Mouse (Mus musculus): Measurements from ENCODE around the gene Gltp. TPM values are rescaled to one million over a fixed set of nuclear protein-coding genes. Genes with fewer than 3 reads are reported as not detected.
A peak's percentile ranks its signal among the peaks of the same experiment; 100 is the strongest.

Gltp gene
- polyA plus RNA-seq, 1 experiment from 2014 or later, result 23.8 TPM

DNA sequence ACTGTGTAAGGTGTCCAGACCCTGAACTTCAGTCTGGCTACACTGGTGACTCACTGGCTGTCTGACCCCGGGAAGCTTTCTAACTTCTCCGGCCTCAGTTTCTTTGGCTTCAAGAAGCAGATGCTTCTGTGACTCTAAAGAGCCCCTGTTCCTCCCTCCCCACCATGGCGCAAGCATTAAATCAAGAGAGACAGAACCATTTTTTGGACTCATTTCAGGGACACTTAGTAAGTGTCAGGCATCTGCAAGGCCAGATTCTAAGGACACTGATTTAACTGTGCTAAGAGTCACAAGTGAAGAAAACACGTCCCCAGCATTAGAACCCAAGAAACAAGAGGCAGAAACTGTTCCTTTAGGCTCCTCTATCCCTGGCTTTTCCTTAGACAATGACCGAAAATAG lies 4.8 kb downstream of the Gltp start:
- no peak for TF ChIP-seq EP300 (IDR thresholded peaks at IDR 0.05; ENCODE audit: low read depth)
- TF ChIP-seq CTCF (IDR thresholded peaks at IDR 0.05; ENCODE audit: low read depth), result no peak
- Histone ChIP-seq H3K9me3 (ENCODE audit: low read length) (no peaks in the 10 kb centered on the region), H3K27me3 (ENCODE audit: insufficient read depth, low read length) (no peaks in the 10 kb centered on the region), H3K4me2 (ENCODE audit: low read depth, low read length) (no peak overlapping the region), H3K9ac (replicated peaks) (no peak overlapping the region), H3K27ac (ENCODE audit: low read depth) (no peak overlapping the region), H3K36me3 (replicated peaks; ENCODE audit: insufficient read depth, low read length) (no peaks in the 10 kb centered on the region), H3K4me3 (ENCODE audit: low read depth, low read length) (no peak overlapping the region), H3K4me1 (ENCODE audit: insufficient read depth) (peaks cover 17% of the 10 kb centered on the region; the same call in 1 of the 2 replicates)
- ATAC-seq, result no peak
- WGBS (ENCODE audit: insufficient replicate concordance), result 84% methylated on average over 5 of the region's 5 CpGs
- DNase-seq, result no peak

DNA sequence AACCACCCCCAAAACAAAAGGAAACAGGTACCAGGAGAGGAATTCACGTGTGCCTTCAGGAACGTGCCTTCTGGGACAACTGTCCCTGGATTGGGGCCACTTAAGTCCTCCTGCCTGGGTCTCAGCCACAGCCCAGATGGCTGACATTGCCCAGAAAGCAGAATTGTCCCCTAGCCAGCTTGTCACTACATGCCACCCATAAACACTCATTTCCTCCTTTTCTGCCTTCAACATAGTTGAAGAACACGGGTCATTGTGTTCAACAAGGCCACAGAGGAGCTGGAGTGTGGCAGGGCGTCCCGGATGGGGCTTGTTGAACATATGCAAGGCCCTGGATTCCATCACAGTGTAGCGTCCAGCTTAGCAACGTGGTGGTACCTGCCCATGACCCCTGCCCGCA lies 9.1 kb downstream of the Gltp start:
- 0 out of 2 replicates have a peak overlapping the region, but pooled peaks have one; percentile 18 for H3K27ac ChIP-seq (ENCODE audit: low read depth)

DNA sequence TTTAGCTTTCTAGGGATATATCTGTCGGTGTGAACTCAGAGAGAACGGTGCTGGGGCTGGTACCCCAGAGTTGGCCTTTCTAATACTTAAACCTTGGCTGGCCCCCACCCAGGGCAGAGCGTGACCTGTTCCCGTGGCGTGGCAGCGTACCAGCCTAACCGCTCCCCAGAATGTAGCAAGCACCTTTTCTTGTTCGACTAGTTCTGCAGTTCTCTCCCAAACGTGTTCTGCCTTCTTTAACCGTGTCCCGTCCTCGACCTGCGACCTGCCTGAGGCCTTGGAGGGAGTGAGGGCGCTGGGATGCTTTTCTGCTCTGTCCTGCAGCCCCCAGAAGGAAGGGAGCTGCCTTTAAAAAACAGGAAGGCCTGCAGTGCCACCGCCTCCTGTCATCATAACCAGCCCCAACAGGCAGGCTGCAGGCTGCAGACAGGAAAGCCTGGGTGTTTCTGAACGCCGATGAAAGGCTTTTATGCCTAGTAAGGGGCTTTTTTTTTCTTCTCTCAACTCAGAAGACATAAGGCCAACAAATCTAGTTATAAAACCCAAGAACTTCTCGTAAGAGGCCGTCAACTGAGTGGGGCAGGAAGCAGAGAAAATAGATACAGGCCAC lies 10.0 kb downstream of the Gltp start:
- WGBS (ENCODE audit: insufficient replicate concordance), result 45% methylated on average over 19 of the region's 19 CpGs
- no peak overlapping the region for H3K4me3 ChIP-seq (ENCODE audit: low read depth, low read length)
- H3K4me1 ChIP-seq (ENCODE audit: insufficient read depth), result 0 out of 2 replicates have a peak, but pooled peaks cover 4% of the 10 kb centered on the region
- H3K4me2 ChIP-seq (ENCODE audit: low read depth, low read length), result no peak overlapping the region
- TF ChIP-seq EP300 (IDR thresholded peaks at IDR 0.05; ENCODE audit: low read depth) (no peak), CTCF (IDR thresholded peaks at IDR 0.05; ENCODE audit: low read depth) (no peak)
- H3K36me3 ChIP-seq (replicated peaks; ENCODE audit: insufficient read depth, low read length), result peaks cover 5% of the 10 kb centered on the region
- no peaks in the 10 kb centered on the region for H3K9me3 ChIP-seq (ENCODE audit: low read length)
- no peak for ATAC-seq
- no peak overlapping the region for H3K9ac ChIP-seq (replicated peaks)
- no peaks in the 10 kb centered on the region for H3K27me3 ChIP-seq (ENCODE audit: insufficient read depth, low read length)
- H3K27ac ChIP-seq (ENCODE audit: low read depth), result 0 out of 2 replicates have a peak overlapping the region, but pooled peaks have one; percentile 18
- DNase-seq, result no peak

More for the DNA sequence above, 9.1 kb downstream of the Gltp start:
- no peaks in the 10 kb centered on the region for H3K36me3 ChIP-seq (replicated peaks; ENCODE audit: insufficient read depth, low read length)
- no peak for TF ChIP-seq EP300 (IDR thresholded peaks at IDR 0.05; ENCODE audit: low read depth)
- TF ChIP-seq CTCF (IDR thresholded peaks at IDR 0.05; ENCODE audit: low read depth), result no peak
- no peak overlapping the region for H3K4me2 ChIP-seq (ENCODE audit: low read depth, low read length)
- ATAC-seq, result no peak
- no peaks in the 10 kb centered on the region for H3K9me3 ChIP-seq (ENCODE audit: low read length)
- H3K4me3 ChIP-seq (ENCODE audit: low read depth, low read length), result no peak overlapping the region
- H3K27me3 ChIP-seq (ENCODE audit: insufficient read depth, low read length), result no peaks in the 10 kb centered on the region
- no peak for DNase-seq
- WGBS (ENCODE audit: insufficient replicate concordance), result 51% methylated on average over 8 of the region's 8 CpGs
- no peak overlapping the region for H3K9ac ChIP-seq (replicated peaks)
- H3K4me1 ChIP-seq (ENCODE audit: insufficient read depth), result 0 out of 2 replicates have a peak, but pooled peaks cover 4% of the 10 kb centered on the region

DNA sequence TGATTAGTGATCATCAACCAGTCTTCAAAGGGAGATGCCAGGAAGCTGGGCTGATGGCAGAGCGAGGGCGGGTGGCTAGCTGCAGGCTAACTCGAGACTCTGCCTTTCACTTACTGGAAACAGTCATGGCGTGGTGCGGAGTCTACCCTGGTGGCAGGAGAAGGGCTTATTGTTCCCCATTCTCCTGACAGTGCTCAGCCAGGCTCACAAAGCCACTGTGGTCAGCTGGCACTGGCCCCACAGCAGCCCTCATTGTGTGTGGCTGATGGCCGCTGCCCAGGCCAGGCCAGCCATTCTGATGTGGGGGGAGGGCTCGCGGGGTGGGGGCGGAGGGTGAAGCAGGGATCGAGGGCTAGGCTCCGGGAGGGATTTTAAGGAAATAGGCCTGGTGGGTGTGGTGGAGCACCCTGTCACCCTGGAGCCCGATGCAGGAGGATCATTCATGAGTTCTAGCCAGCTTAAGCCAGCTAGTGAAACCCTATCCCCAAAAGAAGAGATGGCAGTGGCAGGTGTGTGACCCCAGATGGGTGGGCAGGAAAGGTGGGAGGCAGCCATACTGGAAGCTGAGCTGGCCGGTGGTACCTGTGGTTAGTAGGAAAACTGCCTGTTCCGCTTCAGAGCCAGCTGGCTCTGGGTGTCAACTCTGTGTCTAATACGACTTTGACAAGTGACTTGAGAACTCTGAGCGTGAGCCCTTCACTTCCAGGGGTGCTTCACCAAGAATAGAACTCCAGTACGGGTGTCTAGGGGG lies 10.8 kb downstream of the Gltp start:
- H3K27ac ChIP-seq (ENCODE audit: low read depth), result no peak overlapping the region
- ATAC-seq (no peak), DNase-seq (no peak)
- no peak overlapping the region for H3K4me2 ChIP-seq (ENCODE audit: low read depth, low read length)
- WGBS (ENCODE audit: insufficient replicate concordance), result 61% methylated on average over 17 of the region's 17 CpGs
- H3K9me3 ChIP-seq (ENCODE audit: low read length), result no peaks in the 10 kb centered on the region
- H3K36me3 ChIP-seq (replicated peaks; ENCODE audit: insufficient read depth, low read length), result peaks cover 5% of the 10 kb centered on the region
- no peak overlapping the region for H3K9ac ChIP-seq (replicated peaks)
- no peak for TF ChIP-seq CTCF (IDR thresholded peaks at IDR 0.05; ENCODE audit: low read depth)
- no peak for TF ChIP-seq EP300 (IDR thresholded peaks at IDR 0.05; ENCODE audit: low read depth)
- H3K27me3 ChIP-seq (ENCODE audit: insufficient read depth, low read length), result no peaks in the 10 kb centered on the region
- 0 out of 2 replicates have a peak, but pooled peaks cover 4% of the 10 kb centered on the region for H3K4me1 ChIP-seq (ENCODE audit: insufficient read depth)
- H3K4me3 ChIP-seq (ENCODE audit: low read depth, low read length), result no peak overlapping the region

DNA sequence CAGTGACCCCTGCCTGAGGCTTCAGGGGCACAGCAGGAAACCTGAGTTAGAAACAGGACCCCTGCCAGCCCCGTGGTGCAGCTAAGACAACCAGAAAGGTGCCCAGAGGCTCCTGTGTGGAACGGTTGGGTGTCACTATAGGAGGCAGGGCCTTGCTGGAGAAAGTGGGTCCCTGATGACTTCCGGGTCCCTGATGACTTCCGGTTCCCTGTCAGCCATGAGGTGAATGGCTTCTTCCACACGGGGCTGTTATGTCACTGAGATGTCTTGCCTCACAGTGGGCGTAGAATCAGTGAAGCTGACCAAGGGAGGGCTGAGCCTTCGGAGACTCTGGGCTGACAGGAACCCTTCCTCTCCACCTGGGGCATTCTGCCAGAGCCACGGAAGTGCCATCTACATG lies 16.2 kb downstream of the Gltp start:
- DNase-seq, result no peak
- Histone ChIP-seq H3K4me2 (ENCODE audit: low read depth, low read length) (no peak overlapping the region), H3K9ac (replicated peaks) (no peak overlapping the region), H3K4me1 (ENCODE audit: insufficient read depth) (no peaks in the 10 kb centered on the region), H3K4me3 (ENCODE audit: low read depth, low read length) (no peak overlapping the region), H3K27me3 (ENCODE audit: insufficient read depth, low read length) (no peaks in the 10 kb centered on the region), H3K27ac (ENCODE audit: low read depth) (no peak overlapping the region), H3K9me3 (ENCODE audit: low read length) (no peaks in the 10 kb centered on the region), H3K36me3 (replicated peaks; ENCODE audit: insufficient read depth, low read length) (peaks cover 11% of the 10 kb centered on the region)
- 84% methylated on average over 8 of the region's 8 CpGs for WGBS (ENCODE audit: insufficient replicate concordance)
- TF ChIP-seq EP300 (IDR thresholded peaks at IDR 0.05; ENCODE audit: low read depth) (no peak), CTCF (IDR thresholded peaks at IDR 0.05; ENCODE audit: low read depth) (no peak)
- no peak for ATAC-seq

DNA sequence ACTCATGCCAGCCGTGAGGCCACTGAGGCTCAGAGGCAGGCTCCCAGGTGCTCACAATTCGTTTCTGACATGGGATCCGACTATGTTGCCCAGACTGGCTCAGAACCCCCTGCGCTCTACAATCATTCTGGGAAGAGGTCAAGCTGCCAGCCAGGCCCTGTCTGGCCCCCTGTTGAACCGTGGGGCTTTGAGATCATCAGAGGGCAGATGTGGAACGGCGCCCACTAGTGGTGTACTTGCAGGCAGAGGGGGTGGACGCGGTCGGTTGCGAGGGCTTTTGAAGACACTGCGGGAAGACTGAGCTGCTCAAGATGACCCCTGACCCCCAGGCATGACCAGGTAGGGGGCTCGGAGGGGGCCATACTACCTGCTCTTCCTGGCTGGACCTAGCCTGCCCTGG lies 17.7 kb downstream of the Gltp start:
- H3K9ac ChIP-seq (replicated peaks), result no peak overlapping the region
- H3K4me2 ChIP-seq (ENCODE audit: low read depth, low read length), result no peak overlapping the region
- H3K4me3 ChIP-seq (ENCODE audit: low read depth, low read length), result no peak overlapping the region
- H3K27me3 ChIP-seq (ENCODE audit: insufficient read depth, low read length), result no peaks in the 10 kb centered on the region
- no peak overlapping the region for H3K27ac ChIP-seq (ENCODE audit: low read depth)
- DNase-seq, result no peak
- H3K9me3 ChIP-seq (ENCODE audit: low read length), result no peaks in the 10 kb centered on the region
- no peak for ATAC-seq
- peaks cover 11% of the 10 kb centered on the region for H3K36me3 ChIP-seq (replicated peaks; ENCODE audit: insufficient read depth, low read length)
- TF ChIP-seq CTCF (IDR thresholded peaks at IDR 0.05; ENCODE audit: low read depth) (peak; percentile 18; the same call in 1 of the 2 replicates), EP300 (IDR thresholded peaks at IDR 0.05; ENCODE audit: low read depth) (no peak)
- no peaks in the 10 kb centered on the region for H3K4me1 ChIP-seq (ENCODE audit: insufficient read depth)
- 84% methylated on average over 13 of the region's 13 CpGs for WGBS (ENCODE audit: insufficient replicate concordance)

All from liver, postnatal 0 days (tissue).